ENCODE assay signal across 8 mouse cellular contexts in the genomic region with DNA sequence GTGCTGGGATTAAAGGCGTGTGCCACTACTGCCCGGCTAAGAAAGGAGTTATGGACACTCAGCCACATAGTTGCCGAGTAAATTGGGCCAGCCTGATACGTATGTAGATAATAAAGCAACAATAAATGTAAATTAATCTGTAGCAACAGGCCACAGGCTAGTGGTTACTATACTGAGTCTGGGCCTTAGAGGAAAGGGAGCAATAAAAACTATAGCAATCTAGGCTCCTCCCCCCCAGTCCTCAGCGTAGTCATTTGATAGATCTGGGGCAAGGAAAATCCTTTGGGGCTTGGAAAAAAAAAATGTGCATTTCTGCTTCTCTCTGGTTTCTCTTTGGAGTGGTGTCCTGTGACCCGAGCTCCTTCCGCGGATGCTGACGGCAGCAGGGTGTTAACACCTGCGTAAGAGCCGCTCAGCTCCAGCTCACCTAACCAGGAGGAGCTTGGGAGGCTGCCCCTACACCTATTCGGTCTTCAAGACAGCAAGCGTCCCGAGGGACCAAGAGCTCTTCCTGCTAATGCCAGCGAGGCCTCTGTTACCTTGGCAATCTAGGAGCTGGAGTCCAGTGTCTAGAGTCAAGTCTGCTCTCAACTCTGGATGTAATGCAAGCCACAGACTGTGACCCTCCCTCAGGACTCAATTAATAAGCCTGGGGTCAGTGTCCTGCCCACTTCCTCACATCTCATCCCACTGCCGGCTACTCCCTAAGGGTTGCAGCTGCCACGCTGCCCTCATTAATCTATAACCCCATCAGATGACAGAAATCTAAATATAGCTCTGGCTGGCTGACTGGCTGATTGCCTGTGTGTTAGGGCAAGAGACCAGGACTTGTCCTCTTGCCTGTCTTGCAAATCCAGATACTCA. TPM values are rescaled to one million over a fixed set of nuclear protein-coding genes. Genes with fewer than 3 reads are reported as not detected.
DNase-seq lines count a peak whose midpoint lies in the region; ATAC-seq lines count a peak whose summit lies in the region.

No protein-coding gene starts in this region.

- H3K4me3 ChIP-seq in brown adipose tissue, adult 24 weeks (ENCODE audit: insufficient read depth, low read depth, low read length) = 0 out of 2 replicates have a peak overlapping the region, but pooled peaks have one; percentile 9
- no peak overlapping the region for H3K4me3 ChIP-seq in heart, embryonic 13.5 days
- H3K4me3 ChIP-seq in liver, embryonic 13.5 days (replicated peaks) = no peak overlapping the region
- H3K4me3 ChIP-seq in stomach, embryonic 16.5 days (replicated peaks; ENCODE audit: low read length) = no peak overlapping the region

- peak; percentile 35 for DNase-seq in cerebellum, adult 11 months
- DNase-seq in liver, embryonic 13.5 days = no peak
- no peak for DNase-seq in left cerebral cortex, adult 8-10 months (ENCODE audit: low spot score in 2 of 2)

- 0 out of 2 replicates have a peak, but pooled peaks cover 4% of the 10 kb centered on the region for H3K4me1 ChIP-seq in brown adipose tissue, adult 24 weeks (ENCODE audit: control insufficient read depth, insufficient read depth, insufficient read length, low read length)
- peaks cover 10% of the 10 kb centered on the region for H3K4me1 ChIP-seq in heart, embryonic 13.5 days
- H3K4me1 ChIP-seq in liver, embryonic 13.5 days (replicated peaks) = peaks cover 10% of the 10 kb centered on the region; the same call in 1 of the 2 replicates
- H3K4me1 ChIP-seq in stomach, embryonic 16.5 days (ENCODE audit: control insufficient read depth, insufficient read depth, low read length) = no peaks in the 10 kb centered on the region

- no peaks in the 10 kb centered on the region for H3K36me3 ChIP-seq in heart, embryonic 13.5 days
- no peaks in the 10 kb centered on the region for H3K36me3 ChIP-seq in liver, embryonic 13.5 days
- no peaks in the 10 kb centered on the region for H3K36me3 ChIP-seq in stomach, embryonic 16.5 days (ENCODE audit: control insufficient read depth, insufficient read depth, low read length)

- H3K9me3 ChIP-seq in heart, embryonic 13.5 days = no peaks in the 10 kb centered on the region
- H3K9me3 ChIP-seq in liver, embryonic 13.5 days (replicated peaks) = no peaks in the 10 kb centered on the region
- no peaks in the 10 kb centered on the region for H3K9me3 ChIP-seq in stomach, embryonic 16.5 days (replicated peaks; ENCODE audit: control insufficient read depth, low read length)

- WGBS in heart, embryonic 13.5 days = 46% methylated on average over 17 of the region's 17 CpGs
- 46% methylated on average over 17 of the region's 17 CpGs for WGBS in liver, embryonic 13.5 days (ENCODE audit: insufficient replicate concordance)
- 36% methylated on average over 17 of the region's 17 CpGs for whole genome bisulfite sequencing in stomach, embryonic 16.5 days

- no peaks in the 10 kb centered on the region for H3K27me3 ChIP-seq in heart, embryonic 13.5 days (replicated peaks)
- H3K27me3 ChIP-seq in liver, embryonic 13.5 days = no peaks in the 10 kb centered on the region
- no peaks in the 10 kb centered on the region for H3K27me3 ChIP-seq in stomach, embryonic 16.5 days (ENCODE audit: control insufficient read depth, insufficient read depth, low read length)

- no peak overlapping the region for H3K27ac ChIP-seq in brown adipose tissue, adult 24 weeks (replicated peaks; ENCODE audit: low read depth, low read length)
- peak overlapping the region; percentile 16 for H3K27ac ChIP-seq in heart, embryonic 13.5 days (replicated peaks)
- no peak overlapping the region for H3K27ac ChIP-seq in liver, embryonic 13.5 days
- H3K27ac ChIP-seq in stomach, embryonic 16.5 days (ENCODE audit: low read length) = no peak overlapping the region

- peak overlapping the region; percentile 15; the same call in 1 of the 2 replicates for H3K4me2 ChIP-seq in heart, embryonic 13.5 days
- 0 out of 2 replicates have a peak overlapping the region, but pooled peaks have one; percentile 12 for H3K4me2 ChIP-seq in liver, embryonic 13.5 days
- H3K4me2 ChIP-seq in stomach, embryonic 16.5 days (ENCODE audit: low read depth, low read length) = no peak overlapping the region

- no peak overlapping the region for H3K9ac ChIP-seq in heart, embryonic 13.5 days
- no peak overlapping the region for H3K9ac ChIP-seq in liver, embryonic 13.5 days
- no peak overlapping the region for H3K9ac ChIP-seq in stomach, embryonic 16.5 days (ENCODE audit: low read length)

- no peak for ATAC-seq in cerebellum, adult (ENCODE audit: insufficient number of reproducible peaks, low FRiP score, low TSS enrichment)
- ATAC-seq in heart, embryonic 13.5 days (ENCODE audit: extremely low read depth, insufficient number of reproducible peaks, low FRiP score, low TSS enrichment) = no peak
- ATAC-seq in liver, embryonic 13.5 days (ENCODE audit: low read depth) = peak; percentile 34; the same call in 1 of the 2 replicates
- ATAC-seq in stomach, embryonic 16.5 days (ENCODE audit: insufficient read depth, low FRiP score) = peak; percentile 50; the same call in 1 of the 2 replicates
- ATAC-seq in megakaryocyte-erythroid progenitor cell, adult 5-6 weeks (replicated peaks; ENCODE audit: low FRiP score, low TSS enrichment, poor library complexity, severe bottlenecking) = no peak

RNA-seq across cellular contexts. Expression of a gene that starts 9.6 kb away (rescaled TPM):
- not detected in 2 replicates for polyA plus RNA-seq in brown adipose tissue, adult 24 weeks (2012; ENCODE audit: insufficient read depth, insufficient read length, missing spikeins)
- 0.13 TPM in 1 of 2 replicates, not detected in the other for polyA plus RNA-seq in heart, embryonic 13.5 days (2015; fragmentation: Nextera tagmentation; extraction: Ambion mirVana)
- 0.18 and 0.41 TPM in 2 replicates for polyA plus RNA-seq in liver, embryonic 13.5 days (2015; fragmentation: Nextera tagmentation; extraction: Ambion mirVana)
- polyA plus RNA-seq in stomach, embryonic 16.5 days (2015; fragmentation: Nextera tagmentation; extraction: Ambion mirVana) = 0.66 TPM in 1 of 2 replicates, not detected in the other
- under 1 TPM in 1 of 4 experiments, not detected in 3; 0.53 TPM for total RNA-seq in left cerebral cortex, adult 8-10 months (2022)
- total RNA-seq in megakaryocyte-erythroid progenitor cell, adult 5-6 weeks (2014; fragmentation: Nextera tagmentation) = not detected in 2 replicates
- total RNA-seq in megakaryocyte-erythroid progenitor cell, adult 5-6 weeks (2017) = 0.99 TPM in 1 of 2 replicates, not detected in the other

RNA-seq across cellular contexts. Expression of a gene that starts 22.6 kb away (rescaled TPM):
- polyA plus RNA-seq in brown adipose tissue, adult 24 weeks (2012; ENCODE audit: insufficient read depth, insufficient read length, missing spikeins) = 20.5 and 22.8 TPM in 2 replicates
- polyA plus RNA-seq in heart, embryonic 13.5 days (2015; fragmentation: Nextera tagmentation; extraction: Ambion mirVana) = 28.3 and 31.8 TPM in 2 replicates
- 17.6 and 18.6 TPM in 2 replicates for polyA plus RNA-seq in liver, embryonic 13.5 days (2015; fragmentation: Nextera tagmentation; extraction: Ambion mirVana)
- polyA plus RNA-seq in stomach, embryonic 16.5 days (2015; fragmentation: Nextera tagmentation; extraction: Ambion mirVana) = 22.2 and 27.5 TPM in 2 replicates
- total RNA-seq in left cerebral cortex, adult 8-10 months (2022) = 100 to 1,000 TPM; 123 to 128 (median 125) TPM
- 27.3 and 29.6 TPM in 2 replicates for total RNA-seq in megakaryocyte-erythroid progenitor cell, adult 5-6 weeks (2014; fragmentation: Nextera tagmentation)
- 72.8 and 75.8 TPM in 2 replicates for total RNA-seq in megakaryocyte-erythroid progenitor cell, adult 5-6 weeks (2017)

RNA-seq across cellular contexts. Expression of a gene that starts 58.0 kb away (rescaled TPM):
- polyA plus RNA-seq in brown adipose tissue, adult 24 weeks (2012; ENCODE audit: insufficient read depth, insufficient read length, missing spikeins) = 3.5 and 5.5 TPM in 2 replicates
- polyA plus RNA-seq in heart, embryonic 13.5 days (2015; fragmentation: Nextera tagmentation; extraction: Ambion mirVana) = 8.3 and 9.5 TPM in 2 replicates
- polyA plus RNA-seq in liver, embryonic 13.5 days (2015; fragmentation: Nextera tagmentation; extraction: Ambion mirVana) = 1.2 and 1.8 TPM in 2 replicates
- 5.0 and 5.9 TPM in 2 replicates for polyA plus RNA-seq in stomach, embryonic 16.5 days (2015; fragmentation: Nextera tagmentation; extraction: Ambion mirVana)
- total RNA-seq in left cerebral cortex, adult 8-10 months (2022) = 10 to 100 TPM; 16.7 to 20.5 (median 20.0) TPM
- 3.1 and 5.6 TPM in 2 replicates for total RNA-seq in megakaryocyte-erythroid progenitor cell, adult 5-6 weeks (2014; fragmentation: Nextera tagmentation)
- total RNA-seq in megakaryocyte-erythroid progenitor cell, adult 5-6 weeks (2017) = 1.6 and 3.9 TPM in 2 replicates

Comparison
In these comparisons a context has a peak if more than half of its experiments do, and no peak if none do; other contexts are left out.
1. ATAC-seq: peak in liver, embryonic 13.5 days (single experiment) and stomach, embryonic 16.5 days (single experiment); none in cerebellum, adult (single experiment), heart, embryonic 13.5 days (single experiment) and megakaryocyte-erythroid progenitor cell, adult 5-6 weeks (single experiment).